Mouse (Mus musculus) embryo, embryonic 11.5 days (tissue): ENCODE measurements around the gene Tvp23a.

Source experiments
- DNase-seq: peaks from one replicate; pipeline ENCODE4 v3.0.0-alpha.2; 2012; ENCODE audit warnings: low read depth, low spot score

The Tvp23a gene

DNA sequence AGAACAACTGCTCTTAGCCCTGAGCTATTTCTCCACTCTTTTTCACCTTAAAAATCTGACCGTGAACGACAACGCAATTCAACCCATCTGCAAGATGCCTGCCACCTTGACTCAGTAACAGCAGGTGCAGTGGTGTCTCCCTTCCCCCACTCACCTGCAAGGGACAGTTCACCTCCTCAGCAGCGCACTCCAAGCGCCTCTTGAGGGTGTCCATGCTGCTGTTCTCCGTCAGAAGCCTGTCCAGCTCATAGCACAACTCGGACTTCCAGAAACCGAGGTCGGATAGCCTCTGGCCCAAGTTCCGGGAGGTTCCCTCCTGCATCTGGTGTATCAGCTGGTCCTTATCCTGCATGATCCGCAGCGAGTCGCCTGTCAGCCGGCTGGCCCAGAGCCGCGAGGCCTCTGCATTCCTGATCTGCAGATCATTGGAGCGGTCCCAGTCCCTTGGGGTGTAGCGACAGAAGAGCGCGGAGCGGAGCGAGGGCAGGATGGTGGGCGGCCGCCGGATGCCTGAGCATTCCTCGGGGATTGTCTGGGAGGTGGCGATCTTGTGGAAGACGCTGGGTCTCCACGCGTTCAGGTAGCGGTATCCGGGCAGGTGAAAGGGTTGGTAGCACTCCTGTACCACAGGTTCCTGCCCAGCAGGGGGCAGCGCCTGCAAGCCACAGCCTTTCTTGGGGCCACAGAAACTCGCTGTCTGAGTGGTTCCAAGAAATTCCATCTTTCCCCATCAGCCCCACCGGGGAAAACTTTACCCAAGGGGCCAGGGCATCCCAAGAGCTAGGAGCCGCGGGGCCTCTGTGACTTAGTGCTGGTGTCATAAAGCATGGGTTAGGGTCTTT lies 52.2 kb downstream of the Tvp23a start, which contains the start of gene Tekt5:
Gene Tekt5, minus strand, starts transcription at position 792 of the 842 bp plus-strand sequence.
- no peak for DNase-seq

DNA sequence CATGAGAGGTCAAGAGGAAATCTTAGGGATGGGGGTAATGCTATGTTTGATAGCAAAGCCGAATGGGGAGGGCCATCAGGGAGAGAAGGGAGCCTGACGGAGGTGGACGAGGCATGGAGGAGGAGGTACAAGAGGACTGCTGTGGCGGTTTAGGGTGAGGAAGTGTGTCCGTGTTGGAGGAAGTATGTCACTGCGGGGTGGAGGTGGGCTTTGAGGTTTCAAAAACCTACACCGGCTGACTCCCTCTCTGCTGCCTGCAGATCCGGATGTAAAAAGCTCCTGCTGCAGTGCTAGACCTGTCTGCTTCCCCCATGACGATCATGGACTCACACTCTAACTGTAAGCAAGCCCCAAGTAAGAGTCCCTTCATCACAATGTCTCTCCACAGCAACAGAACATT lies 54.6 kb downstream of the Tvp23a start:
- DNase-seq, result no peak

DNA sequence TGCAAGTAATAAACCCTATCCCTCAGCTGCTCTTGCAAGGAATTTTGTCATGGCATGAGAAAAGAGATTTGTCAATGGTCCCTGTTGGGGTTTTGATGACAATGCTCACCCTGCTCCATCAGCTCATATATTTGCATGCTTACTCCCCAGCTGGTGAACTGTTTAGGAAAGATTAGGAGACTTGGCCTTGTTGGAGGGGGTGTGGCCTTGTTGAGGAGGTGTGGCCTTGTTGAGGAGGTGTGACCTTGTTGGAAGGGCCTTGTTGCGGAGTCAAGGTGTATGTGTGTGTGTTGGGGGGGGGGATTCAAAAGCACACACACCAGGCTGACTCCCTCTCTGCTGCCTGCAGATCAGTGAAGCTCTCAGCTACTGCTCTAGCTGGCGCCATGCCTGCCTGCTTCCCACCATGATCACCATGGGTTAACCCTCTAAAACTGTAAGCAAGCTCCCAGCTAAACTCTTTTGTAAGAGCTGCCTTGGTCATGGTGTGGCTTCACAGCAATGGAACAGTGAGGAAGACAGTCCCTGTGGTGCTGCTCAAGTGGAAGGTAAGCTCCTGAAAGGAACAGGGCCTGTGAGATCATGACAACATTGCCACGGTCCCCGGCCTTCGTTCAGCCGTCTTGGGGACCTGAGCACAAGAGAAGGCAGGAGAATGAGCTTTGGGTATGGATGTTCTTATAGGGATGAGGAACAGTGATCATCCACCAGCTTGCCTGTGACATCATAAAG lies 58.4 kb downstream of the Tvp23a start:
- no peak for DNase-seq

DNA sequence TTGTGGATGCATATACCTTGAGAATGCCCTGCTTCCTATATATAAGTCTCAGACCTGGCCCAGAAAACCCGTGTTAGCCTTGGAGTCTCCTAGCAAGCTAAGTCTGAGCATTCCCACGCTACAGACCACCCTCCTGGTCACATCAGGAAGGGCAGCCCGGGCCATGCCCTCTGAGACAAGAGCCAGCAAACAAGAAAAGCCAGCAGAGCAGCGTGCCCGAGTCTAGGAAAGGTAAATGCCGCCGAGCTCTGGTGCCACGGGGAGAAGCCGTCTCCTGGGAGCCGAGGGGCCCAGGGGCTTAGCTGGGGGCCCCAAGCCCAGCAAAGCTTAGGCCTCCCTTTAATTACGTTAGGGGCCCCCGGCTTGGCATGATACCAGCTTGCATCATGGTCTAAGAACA lies 61.9 kb downstream of the Tvp23a start:
- DNase-seq, result no peak

DNA sequence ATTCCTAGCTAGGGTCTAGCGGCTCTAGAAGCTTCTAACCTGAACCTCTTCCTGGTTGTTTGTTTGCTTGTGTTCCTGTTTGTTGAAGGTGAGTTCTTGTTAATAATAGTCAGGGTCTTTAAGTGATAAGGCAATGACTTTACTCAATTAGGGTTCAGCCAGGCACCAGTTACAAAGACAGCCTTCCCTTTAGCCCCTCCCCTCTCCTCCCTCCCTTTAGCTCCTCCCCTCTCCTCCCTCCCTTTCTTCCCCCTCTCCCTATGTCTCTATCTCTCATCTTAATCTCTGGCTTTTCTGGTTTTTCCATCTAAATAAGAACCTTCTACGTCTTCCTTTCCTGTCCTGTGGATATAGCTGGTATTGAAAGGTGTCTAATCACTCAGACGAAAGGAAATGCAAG lies 62.6 kb downstream of the Tvp23a start:
- no peak for DNase-seq

GRCm38 (mm10) chr16:10384060-10384497 lies 63.1 kb downstream of the Tvp23a start:
- no peak for DNase-seq

- DNase-seq, result no peak
Observed at GRCm38 (mm10) chr16:10379531-10379930, 67.6 kb downstream of the Tvp23a start.

DNA sequence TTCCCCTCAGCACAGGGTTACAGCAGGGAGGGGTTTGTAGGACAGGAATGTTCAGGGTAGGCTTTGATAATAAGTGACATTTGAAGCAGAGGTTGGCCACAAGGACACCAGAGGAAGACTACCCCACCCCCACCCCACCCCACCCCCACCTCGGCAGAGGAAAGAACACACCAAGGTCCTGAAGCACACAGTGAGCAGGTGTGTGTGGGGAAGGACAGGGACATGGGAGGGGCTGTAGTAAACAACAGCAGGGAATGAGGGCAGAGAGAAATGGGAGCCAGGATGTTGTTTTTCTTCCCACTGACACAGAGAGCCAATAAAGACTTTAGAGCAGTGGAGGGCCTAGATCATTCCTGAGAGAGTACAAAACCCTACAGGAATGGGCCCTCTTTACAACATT lies 69.9 kb downstream of the Tvp23a start:
- no peak for DNase-seq

DNA sequence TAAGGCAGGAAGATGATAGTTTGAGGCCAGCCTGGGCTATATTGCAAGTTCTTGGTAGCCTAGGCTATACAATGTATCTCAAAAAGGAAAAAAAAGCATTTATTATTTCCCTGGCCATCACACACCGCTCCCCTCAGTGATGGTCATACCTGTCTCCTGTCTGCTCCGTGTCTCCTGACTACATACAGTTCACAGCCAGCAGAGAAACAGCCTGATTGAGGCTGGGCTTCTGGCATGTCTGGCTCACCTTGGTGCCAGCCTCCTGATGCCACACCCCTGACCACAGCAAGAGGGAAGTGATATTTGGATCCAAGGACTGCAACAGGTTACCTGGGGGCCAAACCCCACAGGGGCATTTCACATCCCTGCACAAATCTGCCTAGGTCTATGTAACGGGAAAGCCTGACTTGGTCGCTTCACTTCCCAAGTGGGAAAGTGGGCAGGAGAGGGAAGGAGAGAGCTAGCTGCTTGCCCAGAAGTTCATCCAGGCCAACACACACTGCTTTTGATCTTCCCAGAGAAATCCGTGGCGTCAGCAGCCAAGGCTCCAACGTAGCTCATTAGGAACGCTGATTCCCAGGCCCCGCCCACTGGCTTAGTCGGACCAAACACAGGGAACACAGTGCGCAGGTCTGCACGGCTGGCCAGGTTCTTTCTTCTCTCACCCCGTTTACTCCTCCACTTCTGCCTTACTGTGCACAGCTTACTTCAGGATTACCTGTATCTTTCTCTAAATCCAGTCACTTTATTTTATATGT lies 72.7 kb downstream of the Tvp23a start:
- DNase-seq, result no peak

DNA sequence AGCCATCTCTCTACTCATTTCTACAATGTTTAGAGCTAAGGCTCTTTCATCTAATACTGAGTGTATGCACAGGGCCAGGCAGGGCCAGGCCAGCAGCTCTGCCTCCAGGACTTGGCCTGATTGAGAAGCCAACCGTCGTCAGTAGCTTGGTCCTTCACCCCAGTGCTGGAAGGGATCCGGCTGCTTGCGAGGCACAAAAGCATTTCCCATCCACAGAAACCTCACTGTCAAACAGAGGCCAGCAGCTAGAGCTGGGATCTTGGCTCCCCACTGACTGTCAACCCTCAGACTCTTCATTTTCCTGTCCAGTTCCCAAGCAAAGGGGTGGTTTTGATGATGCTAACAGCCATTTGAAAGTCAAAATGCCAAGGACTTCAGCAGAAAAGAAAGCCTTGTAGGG lies 74.8 kb downstream of the Tvp23a start:
- no peak for DNase-seq
